Mouse (Mus musculus) neural tube, embryonic 15.5 days (tissue): ENCODE data around the gene Dcaf8. TPM values are rescaled to one million over a fixed set of nuclear protein-coding genes. Genes with fewer than 3 reads are reported as not detected.

Experiments
- ATAC-seq: fragments of 200-750 bp; cut with Nextera tagmentation; 2 replicates; pipeline ENCODE4 v1.8.0; 2017; ENCODE audit warnings: mild to moderate bottlenecking, moderate TSS enrichment, moderate library complexity; ENCODE audit not compliant: low FRiP score
- H3K27ac ChIP-seq: fragments of 300-500 bp; sonication (generic); replicated peaks from 2 replicates; pipeline ENCODE4 v1.5.1; 2015; ENCODE audit warnings: mild to moderate bottlenecking, inconsistent platforms
- H3K27me3 ChIP-seq: fragments of 300-500 bp; sonication (generic); replicated peaks from 2 replicates; pipeline ENCODE4 v1.6.1; 2015; ENCODE audit warnings: inconsistent platforms
- H3K36me3 ChIP-seq: fragments of 300-500 bp; sonication (generic); 2 replicates; pipeline ENCODE4 v1.6.1; 2015; ENCODE audit warnings: inconsistent platforms
- H3K4me1 ChIP-seq: fragments of 300-500 bp; sonication (generic); 2 replicates; pipeline ENCODE4 v1.6.1; 2015; ENCODE audit warnings: inconsistent platforms
- H3K4me2 ChIP-seq: fragments of 300-500 bp; sonication (generic); 2 replicates; pipeline ENCODE4 v1.6.1; 2015; ENCODE audit warnings: inconsistent platforms, mild to moderate bottlenecking, moderate library complexity
- H3K4me3 ChIP-seq: fragments of 300-500 bp; sonication (generic); replicated peaks from 2 replicates; pipeline ENCODE4 v1.5.1; 2015; ENCODE audit warnings: mild to moderate bottlenecking, inconsistent platforms
- H3K9ac ChIP-seq: fragments of 300-500 bp; sonication (generic); replicated peaks from 2 replicates; pipeline ENCODE4 v1.6.1; 2015; ENCODE audit warnings: mild to moderate bottlenecking, inconsistent platforms
- H3K9me3 ChIP-seq: fragments of 300-500 bp; sonication (generic); replicated peaks from 2 replicates; pipeline ENCODE4 v1.6.1; 2016; ENCODE audit warnings: inconsistent platforms
- WGBS: fragments of 180-500 bp; shearing (Covaris S2); methylation state at CpG from one replicate; pipeline ENCODE4 v1.1.7; 2015; ENCODE audit warnings: mixed read lengths; 5-methylcytosine and 5-hydroxymethylcytosine counted together
- polyA plus RNA-seq: library from polyadenylated mRNA; unstranded; fragments of >200 nt; fragmentation: Nextera tagmentation; extraction: Ambion mirVana; gene quantifications from 2 replicates; pipeline ENCODE4 v1.2.1, GENCODE M21; 2015

The Dcaf8 gene
- polyA plus RNA-seq, 1 experiment from 2014 or later, result 84.5 TPM

DNA sequence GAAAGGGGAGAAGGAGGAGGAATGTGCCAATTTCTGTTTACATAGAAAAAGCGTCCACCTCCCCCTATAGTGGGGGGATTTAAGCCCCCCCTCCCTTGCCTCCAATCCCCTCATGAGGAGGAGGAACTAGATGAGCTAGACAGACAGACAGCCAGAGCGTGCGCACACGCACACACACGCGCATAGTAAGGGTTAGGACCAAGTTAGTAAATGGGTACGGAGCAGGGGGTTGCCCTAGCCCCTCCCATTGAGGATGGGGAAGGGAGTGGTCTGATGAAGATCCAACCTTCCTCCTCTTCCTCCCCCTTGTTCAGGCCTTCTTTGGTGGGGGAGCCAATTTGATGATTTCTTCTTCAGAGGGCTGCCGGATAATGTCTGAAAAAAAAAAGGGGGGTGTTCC lies 50.4 kb downstream of the Dcaf8 start:
- Histone ChIP-seq H3K4me3 (no peak overlapping the region), H3K9ac (no peak overlapping the region), H3K9me3 (no peaks in the 10 kb centered on the region), H3K27ac (no peak overlapping the region; the same call in 1 of the 2 replicates), H3K36me3 (peaks cover 64% of the 10 kb centered on the region), H3K27me3 (no peaks in the 10 kb centered on the region), H3K4me1 (peaks cover 39% of the 10 kb centered on the region), H3K4me2 (no peak overlapping the region)
- no peak for ATAC-seq
- 90% methylated on average over 8 of the region's 8 CpGs for WGBS

DNA sequence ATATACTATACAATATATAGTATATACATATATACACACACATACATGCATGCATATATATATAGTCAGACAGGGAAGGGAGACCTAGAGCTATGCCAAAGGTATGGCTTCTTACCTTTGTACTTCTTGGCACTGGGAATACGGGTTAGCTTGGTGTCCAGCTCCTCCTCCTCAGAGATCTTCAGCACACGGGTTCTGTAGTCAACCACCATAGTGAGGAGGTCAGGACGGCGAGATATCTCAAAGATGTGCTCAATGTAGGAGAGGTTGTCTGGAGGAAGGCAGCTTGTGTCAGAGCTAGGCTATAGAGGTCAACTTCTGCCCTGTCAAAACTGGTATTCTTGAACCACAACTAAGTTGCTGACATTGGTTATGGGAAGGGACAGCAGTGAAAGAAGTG lies 51.1 kb downstream of the Dcaf8 start:
- H3K27me3 ChIP-seq, result no peaks in the 10 kb centered on the region
- peaks cover 58% of the 10 kb centered on the region for H3K36me3 ChIP-seq
- H3K4me1 ChIP-seq, result peaks cover 46% of the 10 kb centered on the region
- H3K9me3 ChIP-seq, result no peaks in the 10 kb centered on the region
- WGBS, result 92% methylated on average over 4 of the region's 4 CpGs
- no peak overlapping the region for H3K4me2 ChIP-seq
- no peak overlapping the region for H3K27ac ChIP-seq
- no peak overlapping the region for H3K4me3 ChIP-seq
- H3K9ac ChIP-seq, result no peak overlapping the region
- ATAC-seq, result no peak

DNA sequence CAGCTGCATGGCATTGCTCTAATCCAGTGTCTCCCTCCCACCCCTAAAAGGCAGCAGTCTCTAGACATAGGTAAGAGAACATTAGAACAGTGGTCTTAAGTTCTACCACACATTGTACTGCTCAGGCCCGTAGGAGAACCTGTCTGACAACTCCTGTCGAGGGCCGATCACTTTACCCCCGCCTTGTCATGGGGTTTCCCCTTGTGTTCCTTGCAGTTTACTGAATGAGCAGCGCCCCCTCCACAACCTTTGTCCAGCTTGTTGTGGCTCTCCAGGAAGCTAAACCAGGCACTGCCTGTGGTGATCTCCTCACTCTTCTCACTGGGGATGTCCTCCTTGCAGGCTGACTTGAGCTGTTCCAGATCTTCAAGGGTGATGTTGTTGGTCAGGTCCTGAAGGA lies 52.3 kb downstream of the Dcaf8 start:
- no peak for ATAC-seq
- H3K36me3 ChIP-seq, result peaks cover 48% of the 10 kb centered on the region
- H3K27me3 ChIP-seq, result no peaks in the 10 kb centered on the region
- H3K27ac ChIP-seq, result peak overlapping the region; percentile 93
- WGBS, result 87% methylated on average over 5 of the region's 5 CpGs
- H3K9ac ChIP-seq, result no peak overlapping the region
- peaks cover 57% of the 10 kb centered on the region for H3K4me1 ChIP-seq
- H3K4me3 ChIP-seq, result no peak overlapping the region
- no peaks in the 10 kb centered on the region for H3K9me3 ChIP-seq
- peak overlapping the region; percentile 76 for H3K4me2 ChIP-seq

- peak; percentile 70 for ATAC-seq
- peak overlapping the region; percentile 76 for H3K4me2 ChIP-seq
- H3K36me3 ChIP-seq, result peaks cover 42% of the 10 kb centered on the region
- no peaks in the 10 kb centered on the region for H3K9me3 ChIP-seq
- no peaks in the 10 kb centered on the region for H3K27me3 ChIP-seq
- 13% methylated on average over 7 of the region's 7 CpGs for WGBS
- peak overlapping the region; percentile 93 for H3K27ac ChIP-seq
- H3K4me1 ChIP-seq, result peaks cover 64% of the 10 kb centered on the region
- no peak overlapping the region for H3K9ac ChIP-seq
- no peak overlapping the region for H3K4me3 ChIP-seq
Measured at GRCm38 (mm10) chr1:172200871-172201447, 53.1 kb downstream of the Dcaf8 start.

- Histone ChIP-seq H3K4me1 (peaks cover 70% of the 10 kb centered on the region), H3K27ac (peak overlapping the region; percentile 93), H3K9me3 (no peaks in the 10 kb centered on the region), H3K9ac (peak overlapping the region; percentile 40), H3K4me2 (peak overlapping the region; percentile 76), H3K4me3 (peak overlapping the region; percentile 16), H3K36me3 (peaks cover 29% of the 10 kb centered on the region), H3K27me3 (no peaks in the 10 kb centered on the region)
- WGBS, result 6% methylated on average over 14 of the region's 14 CpGs
- no peak for ATAC-seq
Measured at GRCm38 (mm10) chr1:172201967-172202880, 54.3 kb downstream of the Dcaf8 start.

GRCm38 (mm10) chr1:172202894-172203522 lies 55.1 kb downstream of the Dcaf8 start:
- 10% methylated on average over 2 of the region's 2 CpGs for WGBS

DNA sequence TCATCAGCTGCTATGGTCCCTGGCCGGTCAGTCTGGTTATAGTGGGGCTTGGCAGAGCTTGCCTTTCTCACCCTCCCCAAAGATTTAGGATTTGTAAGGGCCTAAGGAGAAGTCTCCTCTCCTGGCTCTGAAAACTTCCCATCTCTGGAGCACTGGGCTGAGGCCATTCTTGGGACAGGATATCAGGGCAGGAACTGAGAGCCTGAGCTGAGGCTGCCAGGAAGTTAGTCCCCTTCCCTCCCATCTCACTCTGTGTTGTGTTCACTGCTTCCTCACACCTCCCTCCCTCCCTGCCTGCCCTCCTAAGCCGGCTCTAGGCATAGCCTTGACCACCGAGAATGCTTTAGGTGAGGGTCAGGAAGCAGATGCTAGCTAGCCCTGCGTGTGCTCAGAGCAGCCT lies 55.7 kb downstream of the Dcaf8 start:
- Histone ChIP-seq H3K9ac (peak overlapping the region; percentile 32; the same call in 1 of the 2 replicates), H3K9me3 (no peaks in the 10 kb centered on the region), H3K36me3 (peaks cover 17% of the 10 kb centered on the region), H3K4me3 (peak overlapping the region; percentile 80; the same call in 1 of the 2 replicates), H3K27me3 (no peaks in the 10 kb centered on the region), H3K4me1 (peaks cover 74% of the 10 kb centered on the region), H3K27ac (peak overlapping the region; percentile 93), H3K4me2 (peak overlapping the region; percentile 76)
- ATAC-seq, result no peak
- WGBS, result 5% methylated on average over 4 of the region's 4 CpGs

More at GRCm38 (mm10) chr1:172202894-172203522, 55.1 kb downstream of the Dcaf8 start:
- Histone ChIP-seq H3K27ac (peak overlapping the region; percentile 93), H3K4me1 (peaks cover 74% of the 10 kb centered on the region), H3K9ac (0 out of 2 replicates have a peak overlapping the region, but pooled peaks have one; percentile 40), H3K4me2 (peak overlapping the region; percentile 76), H3K4me3 (0 out of 2 replicates have a peak overlapping the region, but pooled peaks have one; percentile 16), H3K36me3 (peaks cover 23% of the 10 kb centered on the region), H3K27me3 (no peaks in the 10 kb centered on the region), H3K9me3 (no peaks in the 10 kb centered on the region)
- ATAC-seq, result no peak

DNA sequence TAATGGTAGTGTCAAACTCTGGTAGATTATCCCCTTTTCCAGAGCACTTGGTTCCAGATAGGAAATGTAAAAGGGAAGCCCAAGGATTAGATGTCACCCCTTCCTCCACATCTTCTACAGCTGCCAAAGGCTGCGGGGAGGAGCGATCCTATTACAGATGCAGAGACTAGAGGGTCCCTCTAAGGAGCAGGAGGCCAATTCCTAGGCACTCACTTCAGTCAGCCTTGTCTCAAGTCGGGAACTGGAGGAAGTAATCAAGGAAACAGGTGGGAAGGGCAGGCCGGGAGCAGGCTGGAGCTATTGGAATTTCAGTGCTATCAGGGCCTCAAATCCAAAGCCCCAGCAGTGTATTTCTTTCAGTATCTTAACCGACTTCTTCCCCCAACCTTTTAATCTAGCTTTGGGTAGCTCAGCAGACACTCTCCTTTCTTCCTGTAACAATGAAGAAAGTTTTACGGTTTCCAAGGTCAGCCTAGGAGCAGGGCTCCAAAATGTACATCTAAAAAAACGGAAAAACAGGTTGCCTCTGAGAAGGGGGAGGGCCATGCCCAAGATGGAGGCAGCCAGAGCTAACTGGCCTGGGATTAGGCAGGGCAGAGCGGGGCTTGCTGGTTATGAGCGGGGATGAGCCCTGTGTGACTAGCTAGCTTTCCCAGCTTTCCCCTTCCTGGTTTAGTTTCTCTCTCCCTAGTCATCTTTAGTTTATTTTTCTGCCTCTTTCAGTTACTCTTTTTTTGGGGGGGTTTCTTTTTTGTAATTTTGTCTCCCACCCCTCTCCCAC lies 56.3 kb downstream of the Dcaf8 start:
- no peaks in the 10 kb centered on the region for H3K27me3 ChIP-seq
- peak overlapping the region; percentile 93 for H3K27ac ChIP-seq
- no peak for ATAC-seq
- peaks cover 12% of the 10 kb centered on the region for H3K36me3 ChIP-seq
- H3K9ac ChIP-seq, result peak overlapping the region; percentile 83
- WGBS, result 12% methylated on average over 9 of the region's 9 CpGs
- peak overlapping the region; percentile 80 for H3K4me3 ChIP-seq
- peaks cover 74% of the 10 kb centered on the region for H3K4me1 ChIP-seq
- no peaks in the 10 kb centered on the region for H3K9me3 ChIP-seq
- H3K4me2 ChIP-seq, result peak overlapping the region; percentile 76

- WGBS, result 14% methylated on average over 15 of the region's 15 CpGs
- ATAC-seq, result no peak
- peak overlapping the region; percentile 83 for H3K9ac ChIP-seq
- H3K27ac ChIP-seq, result peak overlapping the region; percentile 93
- no peaks in the 10 kb centered on the region for H3K27me3 ChIP-seq
- H3K4me1 ChIP-seq, result peaks cover 67% of the 10 kb centered on the region
- peak overlapping the region; percentile 80 for H3K4me3 ChIP-seq
- H3K36me3 ChIP-seq, result peaks cover 4% of the 10 kb centered on the region
- no peaks in the 10 kb centered on the region for H3K9me3 ChIP-seq
- peak overlapping the region; percentile 76 for H3K4me2 ChIP-seq
Measured at GRCm38 (mm10) chr1:172204814-172205740, 57.2 kb downstream of the Dcaf8 start.

DNA sequence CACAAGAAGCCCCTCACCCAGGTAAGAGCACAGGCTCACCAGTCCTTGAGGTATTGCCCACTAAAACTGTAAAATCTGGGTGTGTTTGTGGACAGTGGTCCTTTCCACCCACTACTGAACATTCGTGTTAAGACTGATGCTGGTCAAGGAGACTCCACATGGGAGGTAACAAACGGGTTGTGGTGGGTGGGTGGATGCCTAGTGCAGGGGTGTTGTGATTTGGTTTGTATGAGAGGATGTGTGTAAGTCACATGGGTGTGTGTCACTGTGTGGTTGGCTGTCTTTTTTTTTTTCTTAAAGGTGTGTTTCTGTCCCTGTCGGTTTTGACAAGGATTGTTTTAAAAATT lies 57.8 kb downstream of the Dcaf8 start:
- peak; percentile 23 for ATAC-seq
- Histone ChIP-seq H3K9ac (peak overlapping the region; percentile 83), H3K36me3 (no peaks in the 10 kb centered on the region), H3K4me1 (peaks cover 61% of the 10 kb centered on the region), H3K27me3 (no peaks in the 10 kb centered on the region), H3K27ac (peak overlapping the region; percentile 93), H3K4me3 (peak overlapping the region; percentile 80), H3K9me3 (no peaks in the 10 kb centered on the region), H3K4me2 (peak overlapping the region; percentile 76)
- 2% methylated on average over 3 of the region's 3 CpGs for WGBS
